Mouse (Mus musculus) hindbrain, embryonic 16.5 days (tissue): ENCODE measurements around the gene 2010300C02Rik. TPM values are rescaled to one million over a fixed set of nuclear protein-coding genes. Genes with fewer than 3 reads are reported as not detected.

Experiments
- ATAC-seq: fragments of 200-750 bp; cut with Nextera tagmentation; 2 replicates; pipeline ENCODE4 v1.8.0; 2017; ENCODE audit warnings: moderate TSS enrichment, moderate library complexity
- H3K27ac ChIP-seq: fragments of 300-500 bp; sonication (generic); 2 replicates; pipeline ENCODE4 v1.5.1; 2014; ENCODE audit warnings: low read depth, mild to moderate bottlenecking, control low read depth, low read length, moderate library complexity
- H3K27me3 ChIP-seq: fragments of 300-500 bp; sonication (generic); replicated peaks from 2 replicates; pipeline ENCODE4 v1.6.1; 2014; ENCODE audit warnings: low read length; ENCODE audit not compliant: control insufficient read depth, insufficient read depth
- H3K36me3 ChIP-seq: fragments of 300-500 bp; sonication (generic); 2 replicates; pipeline ENCODE4 v1.6.1; 2014; ENCODE audit warnings: mild to moderate bottlenecking, low read length, moderate library complexity, mixed read lengths; ENCODE audit not compliant: control insufficient read depth, insufficient read depth
- H3K4me1 ChIP-seq: fragments of 300-500 bp; sonication (generic); 2 replicates; pipeline ENCODE4 v1.6.1; 2014; ENCODE audit warnings: low read depth, low read length; ENCODE audit not compliant: control insufficient read depth, insufficient read depth
- H3K4me2 ChIP-seq: fragments of 300-500 bp; sonication (generic); 2 replicates; pipeline ENCODE4 v1.6.1; 2014; ENCODE audit warnings: mild to moderate bottlenecking, low read length, control low read depth, moderate library complexity
- H3K4me3 ChIP-seq: fragments of 300-500 bp; sonication (generic); 2 replicates; pipeline ENCODE4 v1.5.1; 2014; ENCODE audit warnings: mild to moderate bottlenecking, low read length, control low read depth, moderate library complexity
- H3K9ac ChIP-seq: fragments of 300-500 bp; sonication (generic); 2 replicates; pipeline ENCODE4 v1.6.1; 2014; ENCODE audit warnings: low read depth, mild to moderate bottlenecking, control low read depth, low read length, moderate library complexity
- H3K9me3 ChIP-seq: fragments of 300-500 bp; sonication (generic); 2 replicates; pipeline ENCODE4 v1.6.1; 2014; ENCODE audit warnings: mild to moderate bottlenecking, low read length, moderate library complexity; ENCODE audit not compliant: control insufficient read depth
- WGBS: fragments of 180-500 bp; shearing (Covaris S2); extraction: QIAGEN DNeasy Blood & Tissue Kit; methylation state at CpG from one replicate; pipeline ENCODE4 v1.1.7; 2014; 5-methylcytosine and 5-hydroxymethylcytosine counted together
- polyA plus RNA-seq: library from polyadenylated mRNA; unstranded; fragments of >200 nt; fragmentation: Nextera tagmentation; extraction: Ambion mirVana; gene quantifications from 2 replicates; pipeline ENCODE4 v1.2.1, GENCODE M21; 2015

The 2010300C02Rik gene
- polyA plus RNA-seq, 1 experiment from 2014 or later: 3.2 TPM

- WGBS: 58% methylated on average over 15 of the region's 15 CpGs
- peak overlapping the region; percentile 8; the same call in 1 of the 2 replicates for H3K9ac ChIP-seq
- no peaks in the 10 kb centered on the region for H3K36me3 ChIP-seq
- H3K4me3 ChIP-seq: peak overlapping the region; percentile 14
- peaks cover 3% of the 10 kb centered on the region; the same call in 1 of the 2 replicates for H3K9me3 ChIP-seq
- H3K27me3 ChIP-seq: no peaks in the 10 kb centered on the region
- ATAC-seq: peak; percentile 69
- peak overlapping the region; percentile 44 for H3K4me2 ChIP-seq
- H3K4me1 ChIP-seq: peaks cover 5% of the 10 kb centered on the region
- no peak overlapping the region for H3K27ac ChIP-seq
Observed at GRCm38 (mm10) chr1:37686953-37687441, 32.9 kb downstream of the 2010300C02Rik start.

GRCm38 (mm10) chr1:37678327-37679123, 41.4 kb downstream of the 2010300C02Rik start:
- no peaks in the 10 kb centered on the region for H3K9me3 ChIP-seq
- H3K4me3 ChIP-seq: no peak overlapping the region
- ATAC-seq: no peak
- no peak overlapping the region for H3K4me2 ChIP-seq
- H3K4me1 ChIP-seq: no peaks in the 10 kb centered on the region
- H3K27ac ChIP-seq: no peak overlapping the region
- 0 out of 2 replicates have a peak, but pooled peaks cover 3% of the 10 kb centered on the region for H3K27me3 ChIP-seq
- H3K36me3 ChIP-seq: no peaks in the 10 kb centered on the region
- WGBS: 69% methylated on average over 9 of the region's 9 CpGs
- no peak overlapping the region for H3K9ac ChIP-seq

- H3K4me3 ChIP-seq: no peak overlapping the region
- WGBS: 87% methylated on average over 7 of the region's 7 CpGs
- no peaks in the 10 kb centered on the region for H3K36me3 ChIP-seq
- H3K4me1 ChIP-seq: no peaks in the 10 kb centered on the region
- H3K4me2 ChIP-seq: no peak overlapping the region
- no peak for ATAC-seq
- H3K27ac ChIP-seq: no peak overlapping the region
- H3K9me3 ChIP-seq: no peaks in the 10 kb centered on the region
- H3K27me3 ChIP-seq: 0 out of 2 replicates have a peak, but pooled peaks cover 3% of the 10 kb centered on the region
- H3K9ac ChIP-seq: no peak overlapping the region
Observed at GRCm38 (mm10) chr1:37676967-37677512, 42.8 kb downstream of the 2010300C02Rik start.

- Histone ChIP-seq H3K27ac (no peak overlapping the region), H3K9me3 (no peaks in the 10 kb centered on the region), H3K27me3 (0 out of 2 replicates have a peak, but pooled peaks cover 3% of the 10 kb centered on the region), H3K4me2 (no peak overlapping the region), H3K4me3 (no peak overlapping the region), H3K9ac (no peak overlapping the region), H3K36me3 (no peaks in the 10 kb centered on the region), H3K4me1 (no peaks in the 10 kb centered on the region)
- WGBS: 67% methylated on average over 6 of the region's 6 CpGs
- ATAC-seq: no peak
Observed at GRCm38 (mm10) chr1:37675444-37675843, 44.4 kb downstream of the 2010300C02Rik start.

- H3K27ac ChIP-seq: no peak overlapping the region
- no peaks in the 10 kb centered on the region for H3K9me3 ChIP-seq
- H3K4me3 ChIP-seq: no peak overlapping the region
- H3K27me3 ChIP-seq: 0 out of 2 replicates have a peak, but pooled peaks cover 3% of the 10 kb centered on the region
- no peak overlapping the region for H3K9ac ChIP-seq
- H3K36me3 ChIP-seq: no peaks in the 10 kb centered on the region
- no peak for ATAC-seq
- H3K4me2 ChIP-seq: no peak overlapping the region
- WGBS: 90% methylated on average over 8 of the region's 8 CpGs
- no peaks in the 10 kb centered on the region for H3K4me1 ChIP-seq
Observed at GRCm38 (mm10) chr1:37674266-37674665, 45.6 kb downstream of the 2010300C02Rik start.

GRCm38 (mm10) chr1:37671316-37671715, 48.6 kb downstream of the 2010300C02Rik start:
- no peak overlapping the region for H3K9ac ChIP-seq
- no peak for ATAC-seq
- H3K4me3 ChIP-seq: no peak overlapping the region
- H3K4me1 ChIP-seq: no peaks in the 10 kb centered on the region
- no peak overlapping the region for H3K27ac ChIP-seq
- no peak overlapping the region for H3K4me2 ChIP-seq
- no peaks in the 10 kb centered on the region for H3K9me3 ChIP-seq
- no peaks in the 10 kb centered on the region for H3K36me3 ChIP-seq
- H3K27me3 ChIP-seq: 0 out of 2 replicates have a peak, but pooled peaks cover 3% of the 10 kb centered on the region
- 45% methylated on average over 4 of the region's 4 CpGs for WGBS

GRCm38 (mm10) chr1:37667386-37667785, 52.5 kb downstream of the 2010300C02Rik start:
- Histone ChIP-seq H3K4me3 (no peak overlapping the region), H3K4me2 (no peak overlapping the region), H3K27me3 (no peaks in the 10 kb centered on the region), H3K36me3 (no peaks in the 10 kb centered on the region), H3K4me1 (no peaks in the 10 kb centered on the region), H3K27ac (no peak overlapping the region), H3K9ac (no peak overlapping the region), H3K9me3 (no peaks in the 10 kb centered on the region)
- no peak for ATAC-seq
- WGBS: 83% methylated on average over 6 of the region's 6 CpGs

- H3K27ac ChIP-seq: no peak overlapping the region
- no peaks in the 10 kb centered on the region for H3K4me1 ChIP-seq
- no peaks in the 10 kb centered on the region for H3K9me3 ChIP-seq
- H3K36me3 ChIP-seq: no peaks in the 10 kb centered on the region
- H3K27me3 ChIP-seq: no peaks in the 10 kb centered on the region
- ATAC-seq: no peak
- H3K4me3 ChIP-seq: no peak overlapping the region
- no peak overlapping the region for H3K4me2 ChIP-seq
- H3K9ac ChIP-seq: no peak overlapping the region
- 56% methylated on average over 10 of the region's 10 CpGs for WGBS
Observed at GRCm38 (mm10) chr1:37666587-37666986, 53.3 kb downstream of the 2010300C02Rik start.
